19 mouse cellular contexts compared by ENCODE assay signal in genomic region chr1:152975144-152975543, GRCm38 (mm10). TPM values are rescaled to one million over a fixed set of nuclear protein-coding genes. Genes with fewer than 3 reads are reported as not detected.
A peak's percentile ranks its signal among the peaks of the same experiment; 100 is the strongest.
DNase-seq lines count a peak whose midpoint lies in the region; ATAC-seq lines count a peak whose summit lies in the region.
"Had no signal": no experiment of that assay in that cellular context is flagged by ENCODE, and none has a peak within 500 bp of the region (broad histone marks: within the 10 kb centered on the region; RNA-seq: fewer than 3 reads in every experiment).

No protein-coding gene starts in this region.

- ATAC-seq in neural tube, embryonic 15.5 days (ENCODE audit: low FRiP score): no peak
- no peak for ATAC-seq in midbrain, embryonic 15.5 days (replicated peaks)
- no peak for ATAC-seq in frontal cortex, adult (ENCODE audit: low TSS enrichment)
- ATAC-seq: activated CD4-positive, CD25-positive, alpha-beta regulatory T cell, adult 4 months; hindbrain, postnatal 0 days had no signal

- no peak overlapping the region for H3K4me2 ChIP-seq in neural tube, embryonic 15.5 days
- no peak overlapping the region for H3K4me2 ChIP-seq in midbrain, embryonic 15.5 days
- H3K4me2 ChIP-seq: forebrain, embryonic 12.5 days; midbrain, embryonic 11.5 days; neural tube, embryonic 12.5 days had no signal

- H3K9me3 ChIP-seq in neural tube, embryonic 15.5 days (replicated peaks): 0 out of 2 replicates have a peak, but pooled peaks cover 4% of the 10 kb centered on the region
- no peaks in the 10 kb centered on the region for H3K9me3 ChIP-seq in midbrain, embryonic 15.5 days
- H3K9me3 ChIP-seq: forebrain, embryonic 12.5 days; limb, embryonic 10.5 days had no signal

- intact Hi-C loops in heart, postnatal 25 days (cut with DNase I): no loop called here

- WGBS in neural tube, embryonic 15.5 days: 73% methylated on average over 3 of the region's 3 CpGs
- WGBS in midbrain, embryonic 15.5 days: 81% methylated on average over 3 of the region's 3 CpGs

- H3K4me3 ChIP-seq in neural tube, embryonic 15.5 days (replicated peaks): no peak overlapping the region
- H3K4me3 ChIP-seq in midbrain, embryonic 15.5 days: no peak overlapping the region
- H3K4me3 ChIP-seq: forebrain, embryonic 12.5 days; limb, embryonic 10.5 days; neural tube, embryonic 12.5 days had no signal

- peak; percentile 78 for DNase-seq in heart, adult 11 months
- no peak for DNase-seq in heart, postnatal 25 days (ENCODE audit: low spot score)
- DNase-seq in cerebellum, adult 11 months: peak; percentile 51
- DNase-seq in cerebellum, postnatal 10 days: peak; percentile 32 to 37
- DNase-seq: adrenal gland, postnatal 14 days; heart, postnatal 4 days; layer of hippocampus, postnatal 36 days; lung, adult 2 months; thymus, postnatal 25 days had no signal

- H3K4me1 ChIP-seq in neural tube, embryonic 15.5 days: peaks cover 29% of the 10 kb centered on the region
- H3K4me1 ChIP-seq in midbrain, embryonic 15.5 days: peaks cover 14% of the 10 kb centered on the region

- H3K36me3 ChIP-seq in neural tube, embryonic 15.5 days: no peaks in the 10 kb centered on the region; the same call in 1 of the 2 replicates
- H3K36me3 ChIP-seq in midbrain, embryonic 15.5 days (replicated peaks): no peaks in the 10 kb centered on the region
- H3K36me3 ChIP-seq: forebrain, embryonic 12.5 days; G1E; limb, embryonic 10.5 days; neural tube, embryonic 12.5 days had no signal

- H3K27me3 ChIP-seq in neural tube, embryonic 15.5 days (replicated peaks): no peaks in the 10 kb centered on the region
- H3K27me3 ChIP-seq in midbrain, embryonic 15.5 days (replicated peaks): no peaks in the 10 kb centered on the region
- H3K27me3 ChIP-seq: forebrain, embryonic 12.5 days; neural tube, embryonic 12.5 days had no signal

- H3K27ac ChIP-seq in neural tube, embryonic 15.5 days (replicated peaks): 0 out of 2 replicates have a peak overlapping the region, but pooled peaks have one; percentile 30
- H3K27ac ChIP-seq in midbrain, embryonic 15.5 days: no peak overlapping the region
- H3K27ac ChIP-seq: forebrain, embryonic 12.5 days; hindbrain, postnatal 0 days; limb, embryonic 10.5 days; neural tube, embryonic 12.5 days had no signal

- H3K9ac ChIP-seq in neural tube, embryonic 15.5 days (replicated peaks): no peak overlapping the region
- no peak overlapping the region for H3K9ac ChIP-seq in midbrain, embryonic 15.5 days
- H3K9ac ChIP-seq: forebrain, embryonic 12.5 days; neural tube, embryonic 12.5 days had no signal

RNA-seq across cellular contexts. Expression of gene Nmnat2, which starts 20.4 kb away (rescaled TPM):
- total RNA-seq in heart, postnatal 25 days (2021): under 1 TPM; 0.31 to 0.47 TPM
- 64.3 and 75.1 TPM in 2 replicates for polyA plus RNA-seq in neural tube, embryonic 15.5 days (2015; fragmentation: Nextera tagmentation; extraction: Ambion mirVana)
- polyA plus RNA-seq in midbrain, embryonic 15.5 days (2015; fragmentation: Nextera tagmentation; extraction: Ambion mirVana): 95.1 and 98.5 TPM in 2 replicates
- polyA plus RNA-seq: G1E had no signal
